Mouse (Mus musculus) right cerebral cortex, adult 2 months (tissue): ENCODE results near the gene Hs3st3b1.

ENCODE experiments used
- DNase-seq, 2 experiments: peaks; one replicate each; pipeline ENCODE4 v3.0.0; 2021 to 2022; ENCODE audit warnings: low spot score in 2 of 2

Hs3st3b1 gene

DNA sequence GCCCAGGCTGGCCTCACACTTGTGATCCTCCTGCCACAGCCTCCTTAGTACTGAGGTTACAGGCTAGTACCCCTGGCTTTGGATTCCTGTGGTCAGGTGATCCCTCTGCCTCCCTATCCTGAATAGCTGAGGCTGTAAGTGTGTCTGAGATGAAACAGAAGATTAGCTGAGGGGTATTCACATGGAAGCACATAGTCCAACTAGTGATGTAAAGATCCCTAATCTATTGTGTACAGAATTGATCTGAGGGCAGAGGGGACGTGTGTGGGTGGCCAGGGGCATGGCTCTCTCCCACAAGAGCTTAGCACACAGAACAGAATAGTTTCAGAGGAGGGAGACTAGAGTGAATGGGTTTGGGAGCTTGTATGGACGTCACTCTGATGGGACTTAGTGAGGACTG, 41.8 kb downstream of the Hs3st3b1 start:
- no peak for DNase-seq

DNA sequence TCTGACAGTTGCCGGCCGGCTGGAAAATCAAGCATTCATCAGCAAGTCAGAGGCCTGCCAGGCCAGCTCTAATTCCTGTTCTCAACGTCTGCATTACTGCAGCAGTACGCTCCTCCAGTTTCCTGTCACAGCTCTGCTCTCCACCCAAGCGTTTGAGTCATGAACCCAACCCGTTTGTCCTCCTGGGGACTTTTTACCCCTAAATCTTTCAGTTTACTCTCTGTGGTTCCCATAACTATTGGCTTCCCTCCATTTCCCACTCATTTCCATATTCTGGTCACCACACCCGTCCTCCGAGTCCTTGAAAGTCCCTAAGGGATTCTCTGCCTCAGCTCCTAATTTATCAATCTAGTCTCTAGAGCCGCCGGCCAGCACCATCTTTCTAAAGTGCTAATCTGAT, 42.8 kb downstream of the Hs3st3b1 start:
- no peak for DNase-seq

DNA sequence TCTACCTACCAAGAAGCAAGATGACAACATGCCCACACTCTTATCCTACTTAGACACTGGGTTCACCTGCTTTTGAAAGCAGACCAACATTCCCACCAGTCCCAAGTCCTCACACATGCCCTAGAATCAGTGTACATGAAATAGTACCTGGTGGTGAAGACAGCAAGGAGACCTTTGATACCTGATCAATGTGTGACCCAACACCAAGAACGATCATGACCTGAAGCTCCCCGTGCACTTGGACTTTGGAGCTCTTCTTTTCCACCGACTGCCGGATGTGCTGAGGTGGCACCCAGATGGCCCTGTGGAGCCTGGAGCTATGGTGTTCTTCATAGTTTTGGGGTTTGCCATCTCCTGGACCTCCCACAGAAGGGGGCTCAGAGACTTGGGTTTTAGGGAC, 43.5 kb downstream of the Hs3st3b1 start:
- DNase-seq: no peak

DNA sequence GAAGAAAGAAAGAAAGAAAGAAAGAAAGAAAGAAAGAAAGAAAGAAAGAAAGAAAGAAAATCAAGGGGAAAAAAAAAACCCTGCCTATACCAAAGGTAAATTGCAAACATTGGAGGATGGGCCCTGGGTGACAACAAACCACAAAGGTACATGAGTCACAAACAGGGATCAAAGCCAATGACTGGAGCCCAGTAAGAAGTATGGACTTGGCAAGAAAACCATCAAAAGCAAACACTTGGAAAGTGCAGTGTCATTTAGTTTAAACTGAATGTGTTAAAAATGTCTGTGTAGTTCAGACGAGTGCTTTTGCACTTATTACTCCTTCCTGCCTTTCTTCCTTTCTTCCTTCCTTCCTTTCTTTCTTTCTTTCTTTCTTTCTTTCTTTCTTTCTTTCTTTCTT, 59.3 kb downstream of the Hs3st3b1 start:
- DNase-seq: no peak

DNA sequence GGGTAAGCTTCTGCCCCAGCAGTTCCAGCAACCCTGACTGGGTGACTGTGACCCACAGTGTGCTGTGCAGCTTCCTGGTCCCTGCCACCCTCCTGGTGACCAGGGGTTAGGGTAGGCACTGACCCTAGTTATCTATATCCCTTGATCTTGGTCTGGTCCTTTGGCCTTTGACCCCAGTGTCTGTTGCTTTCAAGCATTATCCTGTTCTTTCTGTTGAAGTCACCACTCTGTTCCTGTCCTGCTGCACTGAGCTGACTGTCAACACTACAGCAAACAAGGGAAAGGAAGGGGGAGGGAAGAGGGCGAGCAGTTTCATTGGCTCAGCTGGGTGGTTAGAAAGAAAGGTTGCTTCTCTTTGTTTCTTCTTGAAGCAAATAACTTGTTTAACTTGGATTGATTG, 60.1 kb downstream of the Hs3st3b1 start:
- no peak for DNase-seq

DNA sequence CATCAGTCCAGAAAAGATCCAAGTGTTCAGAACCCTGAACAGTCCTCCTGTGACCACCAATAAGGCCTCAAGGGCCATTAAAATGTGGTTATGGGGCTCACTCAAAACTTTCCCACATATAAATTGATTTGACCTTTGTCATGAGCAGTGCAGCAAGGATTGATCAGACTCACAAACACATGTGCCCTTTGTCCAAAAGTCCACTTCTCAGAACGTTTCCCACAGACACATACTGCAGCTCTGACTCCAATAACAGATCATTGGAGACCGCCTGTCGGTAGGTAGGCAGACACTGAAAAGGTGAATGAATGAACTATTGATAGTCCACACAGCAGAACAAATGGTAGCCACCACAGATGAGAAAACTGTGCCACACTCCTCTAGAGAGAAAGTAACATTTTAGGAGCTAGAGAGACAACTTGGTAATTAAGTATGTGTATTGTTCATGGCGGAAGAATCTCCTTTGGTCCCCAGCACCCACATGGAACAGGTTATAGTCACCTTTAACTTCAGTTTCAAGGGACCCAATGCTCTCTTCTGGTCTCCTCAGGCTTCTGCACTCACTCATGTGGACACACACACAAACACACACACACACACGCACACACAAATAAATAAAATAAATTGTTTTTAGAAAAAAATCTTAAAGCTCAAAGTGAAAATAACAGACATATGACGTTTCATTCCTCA, 70.9 kb downstream of the Hs3st3b1 start:
- DNase-seq: no peak

DNA sequence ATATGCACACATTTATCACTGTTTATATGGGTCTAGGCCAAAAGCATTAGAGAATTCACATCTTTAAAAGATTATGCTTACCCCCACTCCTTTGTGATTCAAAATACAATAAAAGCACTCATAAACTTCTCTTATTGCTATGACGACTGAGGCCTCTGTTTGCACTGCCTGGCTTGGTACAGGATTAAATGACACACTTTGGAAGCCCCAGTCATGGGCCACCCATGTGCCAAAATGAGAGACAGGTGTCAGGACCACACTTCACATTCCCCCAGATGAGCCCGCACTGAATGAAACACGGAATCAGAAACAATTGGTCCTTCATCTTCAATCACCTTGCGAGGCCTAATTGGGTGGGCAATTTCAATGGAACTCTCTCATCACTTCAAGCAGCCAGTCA, 71.8 kb downstream of the Hs3st3b1 start:
- DNase-seq: no peak

DNA sequence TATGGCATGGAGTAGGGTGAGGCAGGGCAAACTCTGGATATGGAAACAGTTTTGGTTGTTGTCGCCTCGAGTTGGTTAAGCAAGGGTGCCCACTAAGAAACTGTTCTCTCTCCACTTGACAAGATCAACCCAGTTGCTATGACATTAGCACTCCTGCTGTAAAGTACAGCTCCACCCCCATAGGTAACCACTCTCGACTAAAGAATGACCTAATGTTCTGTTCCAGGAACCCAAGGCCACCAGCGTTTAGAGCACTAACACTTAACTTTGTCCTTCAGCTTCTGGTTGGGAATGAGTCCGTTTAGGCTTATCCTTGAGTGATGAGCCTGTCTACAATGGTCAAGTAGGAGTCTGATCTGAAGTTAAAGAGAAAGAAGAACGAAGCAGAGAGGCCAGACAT, 76.7 kb downstream of the Hs3st3b1 start:
- no peak for DNase-seq

DNA sequence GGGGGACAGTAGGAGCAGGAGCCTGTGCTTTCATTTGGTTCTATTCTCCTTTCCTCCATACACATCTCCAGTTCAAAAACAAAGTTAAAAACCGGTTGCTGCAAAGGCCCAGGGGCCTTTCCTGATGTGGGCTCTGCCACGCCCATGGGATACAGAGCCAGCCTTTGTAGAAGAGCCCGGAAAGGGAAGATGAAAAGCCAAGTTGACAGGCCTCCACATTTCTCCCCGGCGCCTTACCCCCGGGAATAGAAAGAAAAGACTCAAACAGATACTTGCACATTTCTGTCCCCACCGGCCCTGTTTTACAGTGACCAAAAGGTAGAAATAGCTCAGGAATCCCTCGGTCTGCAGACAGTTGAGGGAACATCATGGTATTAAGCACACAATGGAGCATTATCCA, 77.4 kb downstream of the Hs3st3b1 start:
- no peak for DNase-seq

DNA sequence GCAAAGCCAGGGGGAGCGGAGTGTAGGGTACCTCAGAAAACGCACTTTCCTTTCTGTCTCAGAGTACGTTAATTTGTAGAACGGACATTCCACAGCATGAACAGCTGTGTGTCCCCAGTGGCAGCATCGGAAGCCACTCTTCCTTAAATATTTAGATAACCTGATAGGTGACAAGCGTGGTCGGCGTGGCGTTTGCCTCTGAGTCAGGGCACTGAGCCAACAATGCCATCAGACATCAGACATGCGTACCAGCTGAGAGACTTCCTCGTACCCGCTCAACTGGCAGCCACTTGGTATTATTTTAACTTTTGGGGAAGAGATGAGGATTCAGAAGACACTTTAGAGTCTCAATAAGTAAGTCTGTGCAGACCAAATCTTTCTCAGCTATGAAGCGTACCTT, 84.6 kb downstream of the Hs3st3b1 start:
- DNase-seq: no peak
